In genomic region chr6:53287562-53288381, GRCm38 (mm10) we compare ENCODE assay signal across 7 mouse cellular contexts. TPM values are rescaled to one million over a fixed set of nuclear protein-coding genes. Genes with fewer than 3 reads are reported as not detected.
DNase-seq lines count a peak whose midpoint lies in the region; ATAC-seq and TF ChIP-seq lines count a peak whose summit lies in the region.

No protein-coding gene starts in this region.

- H3K4me1 ChIP-seq in E14TG2a.4 (replicated peaks; ENCODE audit: low read depth, low read length): peaks cover 22% of the 10 kb centered on the region
- peaks cover 18% of the 10 kb centered on the region for H3K4me1 ChIP-seq in heart, embryonic 12.5 days (replicated peaks)

- H3K27ac ChIP-seq in heart, embryonic 12.5 days (ENCODE audit: poor library complexity, severe bottlenecking): peak overlapping the region; percentile 94

- no peaks in the 10 kb centered on the region for H3K36me3 ChIP-seq in E14TG2a.4 (ENCODE audit: insufficient read depth, low read length)
- no peaks in the 10 kb centered on the region for H3K36me3 ChIP-seq in heart, embryonic 12.5 days

- H3K4me2 ChIP-seq in heart, embryonic 12.5 days: peak overlapping the region; percentile 81

- no peaks in the 10 kb centered on the region for H3K9me3 ChIP-seq in E14TG2a.4 (ENCODE audit: low read length)
- H3K9me3 ChIP-seq in heart, embryonic 12.5 days (replicated peaks): no peaks in the 10 kb centered on the region

- H3K9ac ChIP-seq in heart, embryonic 12.5 days: peak overlapping the region; percentile 91

- TF ChIP-seq CTCF in E14TG2a.4 (conservative IDR thresholded peaks at IDR 0.05; ENCODE audit: low read length): no peak

- peak; percentile 9 for DNase-seq in WW6 (ENCODE audit: low read depth, low spot score)
- DNase-seq in embryo, embryonic 9.5 days (ENCODE audit: extremely low spot score): peak; percentile 67
- DNase-seq in kidney, postnatal 14 days: peak; percentile 30
- peak; percentile 54 to 56 for DNase-seq in lung, postnatal 4 days
- peak; percentile 29 for DNase-seq in right cerebral cortex, postnatal 25 days

- peak; percentile 43 for ATAC-seq in heart, embryonic 12.5 days (ENCODE audit: insufficient number of reproducible peaks, low FRiP score)

- peaks cover 83% of the 10 kb centered on the region for H3K27me3 ChIP-seq in E14TG2a.4 (ENCODE audit: insufficient read depth, low read length)
- H3K27me3 ChIP-seq in heart, embryonic 12.5 days (replicated peaks): peaks cover 12% of the 10 kb centered on the region; the same call in 1 of the 2 replicates

- WGBS in heart, embryonic 12.5 days: under 1% methylated on average over 63 of the region's 63 CpGs

- peak overlapping the region; percentile 81 for H3K4me3 ChIP-seq in E14TG2a.4 (replicated peaks; ENCODE audit: low read length)
- H3K4me3 ChIP-seq in heart, embryonic 12.5 days: peak overlapping the region; percentile 81

RNA-seq across cellular contexts. Expression of gene Creb5, which starts 0.7 kb away (rescaled TPM):
- 34.9 and 40.1 TPM in 2 replicates for polyA plus RNA-seq in heart, embryonic 12.5 days (2016; fragmentation: Nextera tagmentation; extraction: Ambion mirVana)

Comparison
In these comparisons a context has a peak if more than half of its experiments do, and no peak if none do; other contexts are left out.
1. Peak in every context shown above with its lines: DNase-seq, ATAC-seq, H3K4me3 ChIP-seq and H3K27ac ChIP-seq.
2. DNase-seq: peak in every context shown above with its lines; median percentile 67 in embryo, embryonic 9.5 days; 55 in lung, postnatal 4 days; 30 in kidney, postnatal 14 days; 29 in right cerebral cortex, postnatal 25 days; 9 in WW6.